Mouse (Mus musculus): Measurements from ENCODE around the gene Dhx33. TPM values are rescaled to one million over a fixed set of nuclear protein-coding genes. Genes with fewer than 3 reads are reported as not detected.

Gene Dhx33
- total RNA-seq (2021), result 1 to 10 TPM; 6.2 to 7.0 TPM
- long read RNA-seq, experiment 1, full-length matches to known transcripts, result 2 of 4 reads
- long read RNA-seq, experiment 1, partial matches to known transcripts, result 1 of 4 reads
- long read RNA-seq, experiment 1, other reads (novel, unspliced or antisense), result 1 of 4 reads
- long read RNA-seq, experiment 2, partial matches to known transcripts, result 1 of 1 reads
- long read RNA-seq, experiment 2, other reads (novel, unspliced or antisense), result 0 of 1 reads

DNA sequence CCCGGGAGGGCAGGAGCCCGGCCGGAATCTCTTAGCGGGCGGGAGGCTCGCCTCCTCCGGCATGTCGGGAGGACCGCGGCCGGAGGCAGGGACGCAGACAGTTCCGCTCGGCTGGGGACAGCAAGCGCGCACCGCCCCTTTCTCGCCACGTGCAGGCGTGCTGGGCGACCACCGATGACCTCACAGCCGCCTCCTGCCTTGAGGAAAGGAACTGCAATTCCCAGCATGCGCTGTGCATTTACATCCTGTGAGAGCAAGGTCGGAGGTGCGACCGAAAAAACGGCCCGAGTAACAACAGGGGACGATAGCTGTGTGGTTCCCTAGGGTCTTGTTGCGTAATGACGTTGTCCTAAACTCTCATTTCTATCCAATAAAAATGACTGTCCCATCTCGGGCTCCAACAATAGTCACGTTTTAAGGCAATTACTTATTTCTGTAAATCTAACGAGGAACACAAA, at the start of gene Dhx33:
Gene Dhx33, minus strand, starts transcription at position 122 of the 458 bp plus-strand sequence.
- peak; percentile 97 for DNase-seq

DNA sequence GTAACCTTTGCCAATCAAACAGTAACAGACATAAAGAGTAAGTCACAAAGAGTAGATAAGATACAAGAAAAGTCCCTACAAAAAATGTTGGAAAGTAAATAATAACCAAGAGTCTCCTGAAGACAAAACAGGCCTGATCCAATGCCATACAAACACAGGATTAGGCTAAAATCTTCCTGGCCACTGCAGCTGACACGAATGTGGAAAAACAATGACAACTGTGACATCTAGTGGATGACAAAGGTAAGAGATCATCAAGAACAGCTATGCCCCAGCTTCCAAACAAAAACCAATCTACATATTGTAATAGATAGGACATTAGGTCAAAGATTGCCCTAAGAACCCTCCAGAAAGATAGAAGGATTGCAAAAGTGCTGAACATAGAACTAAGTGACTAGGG, 48.3 kb upstream of the Dhx33 start:
- DNase-seq, result no peak

DNA sequence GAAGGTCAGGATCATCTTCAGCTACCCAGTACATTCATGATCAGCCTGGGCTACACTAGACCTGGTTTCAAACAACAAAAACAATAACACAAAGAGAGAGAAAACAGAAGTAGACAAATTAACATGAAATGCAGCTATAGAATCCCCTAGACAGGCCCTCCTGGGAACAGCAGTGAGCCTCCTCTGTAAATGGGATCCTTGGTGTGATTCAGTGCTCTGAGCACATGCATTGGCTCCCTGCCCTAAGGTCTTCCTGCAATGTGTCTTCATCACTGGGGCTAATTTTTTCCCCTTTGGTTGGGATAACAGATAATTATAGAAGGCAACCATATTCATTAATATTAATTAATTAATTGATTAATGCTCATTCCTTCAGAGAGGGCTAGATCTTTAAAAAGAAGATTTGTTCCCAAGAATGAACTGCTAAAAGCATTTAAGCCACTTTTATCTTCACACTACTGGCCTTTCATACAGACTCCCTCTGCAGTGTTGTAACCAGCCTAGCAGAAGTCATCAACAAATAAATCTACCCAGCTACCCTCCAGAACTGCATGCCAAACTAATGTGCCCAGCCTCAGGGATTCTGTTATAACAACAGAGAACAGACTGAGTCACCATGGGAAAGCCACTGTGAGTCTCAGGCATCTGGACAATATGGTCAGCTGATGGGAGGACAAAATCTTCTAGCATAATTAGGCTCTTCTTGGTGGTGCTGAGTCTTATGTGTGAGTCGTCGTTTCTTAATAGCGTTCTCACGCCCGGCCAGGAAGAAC, 35.5 kb upstream of the Dhx33 start:
- DNase-seq, result no peak

DNA sequence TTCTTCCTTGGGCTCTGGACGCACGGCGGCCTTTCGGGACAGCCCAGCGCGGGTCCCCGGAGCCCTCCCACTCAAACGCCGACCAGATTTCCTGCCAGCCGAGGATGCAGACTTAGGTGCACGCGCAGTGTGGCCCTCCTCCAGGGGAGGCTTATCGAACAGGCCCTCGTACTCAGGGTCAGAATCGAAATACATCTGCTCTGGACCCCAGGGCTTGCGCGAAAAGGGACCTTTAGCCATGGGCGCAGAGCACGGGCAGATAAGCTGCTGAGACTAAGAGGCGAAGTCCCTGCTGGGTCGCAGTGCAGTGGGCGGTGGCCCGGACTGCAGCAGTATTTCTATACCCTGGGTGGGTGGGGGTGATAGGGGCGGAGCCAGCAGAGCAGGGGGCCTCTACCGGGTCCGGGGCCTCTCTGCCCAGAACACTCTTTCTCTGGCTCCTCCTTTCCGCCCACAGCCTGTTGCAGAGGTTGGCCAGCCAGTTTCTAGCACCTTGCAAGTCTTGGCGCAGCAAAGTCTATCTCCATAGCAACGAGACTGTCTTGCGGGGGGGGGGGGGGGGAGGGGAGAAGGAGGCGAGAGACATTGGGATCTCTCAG, 29.0 kb upstream of the Dhx33 start, which contains the start of gene 6330403K07Rik:
Gene 6330403K07Rik, minus strand, starts transcription at position 351 of the 599 bp plus-strand sequence.
- peak; percentile 10 for DNase-seq

DNA sequence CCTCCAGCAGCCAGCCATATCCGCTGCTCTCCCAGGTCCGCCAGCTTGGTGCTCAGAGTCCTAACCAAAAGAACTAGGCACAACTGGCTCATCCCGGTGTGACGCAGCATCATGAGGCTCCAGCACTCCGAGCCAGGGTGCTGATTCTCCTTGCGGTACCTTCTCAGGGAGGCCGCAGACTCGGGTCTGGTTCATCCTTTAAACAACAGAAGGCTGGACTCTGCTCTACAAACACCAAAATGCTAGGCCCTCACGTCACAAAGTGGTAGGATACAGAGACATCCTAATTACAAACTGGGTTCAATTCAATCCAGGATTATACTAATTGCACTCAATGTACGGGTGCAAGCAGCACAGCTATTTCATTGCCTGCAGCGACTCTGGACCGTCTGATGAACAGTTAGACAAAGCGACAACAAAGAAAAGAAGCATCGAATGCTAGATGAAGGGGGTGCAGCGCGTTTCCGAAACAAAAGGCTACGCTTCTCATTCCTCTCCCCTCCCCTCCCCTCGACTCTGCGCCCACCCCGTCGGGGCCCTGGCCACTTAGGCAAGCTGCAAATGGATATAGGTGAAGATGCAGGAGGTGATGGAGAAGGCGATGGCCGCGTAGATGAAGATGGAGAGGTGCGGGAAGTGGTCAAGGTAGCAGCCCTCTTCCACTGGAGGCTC, 28.4 kb upstream of the Dhx33 start:
- no peak for DNase-seq

DNA sequence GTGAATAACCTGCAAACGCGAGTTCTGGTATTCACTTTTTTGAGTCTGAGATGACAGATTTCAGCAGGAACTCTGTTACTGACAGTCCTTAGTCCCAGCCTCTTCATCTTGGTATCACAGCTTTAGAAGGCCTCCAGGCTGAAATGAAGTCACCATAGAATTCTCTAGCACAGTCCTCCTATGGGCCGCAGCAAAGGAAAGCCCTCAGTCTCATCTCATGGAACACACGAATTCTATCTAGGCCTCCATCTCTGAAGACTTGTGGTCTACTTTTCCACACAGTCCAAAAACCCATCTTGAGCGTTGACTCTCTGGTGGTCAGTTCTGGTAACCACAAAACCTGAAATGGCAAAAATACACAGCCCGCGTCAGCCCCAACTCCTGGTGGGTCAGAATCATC, 27.8 kb upstream of the Dhx33 start:
- no peak for DNase-seq

DNA sequence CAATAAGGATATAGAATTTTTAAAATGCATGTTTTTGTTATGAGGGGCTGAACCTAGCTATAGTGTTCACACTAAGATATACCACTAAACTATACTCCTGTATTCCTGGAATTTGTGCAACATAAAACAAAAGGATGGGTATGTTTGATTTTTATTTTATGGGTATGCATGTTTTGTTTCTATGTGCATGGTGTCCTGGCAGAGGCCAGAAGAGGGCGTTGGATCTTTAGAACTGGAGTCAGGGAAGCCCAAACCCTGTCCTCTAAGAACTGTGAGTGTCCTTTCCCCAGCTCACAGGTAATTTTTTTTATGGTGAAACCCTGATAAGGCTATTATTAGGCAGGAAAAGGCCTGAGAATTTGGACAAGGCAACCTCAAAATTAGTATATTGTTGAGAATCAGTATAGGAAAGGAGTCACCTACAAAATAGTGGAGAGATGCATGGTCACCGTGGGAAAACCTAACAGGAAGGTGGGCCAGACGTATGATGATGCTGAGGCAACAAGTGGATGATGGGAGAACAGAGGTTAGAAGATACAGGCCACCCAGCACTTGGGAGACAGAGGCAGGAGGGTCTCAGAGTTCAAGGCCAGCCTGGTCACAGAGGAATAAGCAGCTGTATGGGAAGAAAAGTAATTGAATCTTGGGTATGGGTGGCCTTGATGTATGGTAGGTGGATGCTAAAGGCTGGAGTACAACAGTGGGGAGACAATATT, 25.3 kb upstream of the Dhx33 start:
- no peak for DNase-seq

DNA sequence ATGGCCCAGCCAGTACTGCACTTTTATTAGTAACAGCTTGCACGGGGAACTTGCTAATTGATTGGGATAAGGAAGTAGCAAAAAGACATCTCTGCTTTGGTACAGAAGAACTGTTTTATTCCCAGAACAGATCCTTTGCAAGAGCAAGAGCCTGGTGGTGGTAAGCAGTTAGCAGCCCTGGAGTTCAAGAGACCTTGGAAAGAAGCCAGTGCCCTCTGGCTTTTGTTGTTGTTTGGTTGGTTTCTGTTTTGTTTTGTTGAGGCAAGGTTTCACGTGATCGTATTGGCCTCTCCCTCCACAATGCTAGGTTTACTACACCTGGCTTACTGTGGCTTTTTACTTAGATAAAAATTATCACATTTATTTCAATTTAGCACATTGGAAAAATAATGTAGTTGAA, 24.0 kb upstream of the Dhx33 start:
- DNase-seq, result no peak

DNA sequence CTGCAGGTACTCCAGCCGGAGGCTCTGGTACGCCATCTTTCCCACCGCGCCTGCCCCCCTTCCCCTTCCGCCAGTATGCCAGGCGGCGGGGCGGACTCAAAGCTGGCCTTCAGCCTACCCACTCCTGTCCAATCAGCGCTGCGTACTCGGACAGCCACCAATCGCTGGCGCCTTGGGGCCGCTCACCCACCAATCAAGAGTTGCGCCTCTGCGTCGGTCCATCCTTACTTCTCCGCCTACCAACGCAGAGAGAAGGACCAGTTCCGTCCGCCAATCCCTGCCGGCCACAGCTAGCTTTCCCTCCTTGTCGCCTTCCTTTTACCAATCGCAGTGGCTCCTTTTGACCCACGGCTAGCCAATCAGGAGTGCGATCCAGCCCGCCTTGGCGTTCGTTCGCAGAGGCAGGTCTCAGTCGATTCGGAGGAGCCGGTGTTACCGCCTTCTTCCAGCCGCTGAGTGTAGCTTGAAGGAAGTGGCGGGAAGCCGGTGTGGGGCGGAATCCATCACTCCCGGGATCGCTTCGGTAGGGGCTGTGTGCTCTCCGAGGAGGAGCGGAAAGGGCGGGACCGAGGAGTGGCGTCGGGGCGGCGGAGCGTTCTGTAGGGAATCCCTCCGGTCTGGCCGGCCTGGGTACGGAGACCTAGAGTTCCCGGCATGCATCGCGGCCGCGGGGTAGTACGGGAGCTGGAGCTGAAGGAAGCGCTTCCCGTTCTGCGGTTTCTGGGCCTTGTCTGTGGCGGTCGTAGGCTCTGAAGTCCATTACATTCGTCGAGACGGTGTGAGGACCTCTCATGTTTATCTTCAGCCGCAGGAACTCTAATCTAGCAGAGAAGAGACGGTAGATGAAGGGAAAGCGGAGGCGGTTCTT, 15.2 kb upstream of the Dhx33 start, which contains the start of the genes Mis12 and Derl2:
Gene Mis12, plus strand, starts transcription at position 411 of the 868 bp plus-strand sequence.
Gene Derl2, minus strand, starts transcription at position 641 of the 868 bp plus-strand sequence.
- DNase-seq, result peak; percentile 100

DNA sequence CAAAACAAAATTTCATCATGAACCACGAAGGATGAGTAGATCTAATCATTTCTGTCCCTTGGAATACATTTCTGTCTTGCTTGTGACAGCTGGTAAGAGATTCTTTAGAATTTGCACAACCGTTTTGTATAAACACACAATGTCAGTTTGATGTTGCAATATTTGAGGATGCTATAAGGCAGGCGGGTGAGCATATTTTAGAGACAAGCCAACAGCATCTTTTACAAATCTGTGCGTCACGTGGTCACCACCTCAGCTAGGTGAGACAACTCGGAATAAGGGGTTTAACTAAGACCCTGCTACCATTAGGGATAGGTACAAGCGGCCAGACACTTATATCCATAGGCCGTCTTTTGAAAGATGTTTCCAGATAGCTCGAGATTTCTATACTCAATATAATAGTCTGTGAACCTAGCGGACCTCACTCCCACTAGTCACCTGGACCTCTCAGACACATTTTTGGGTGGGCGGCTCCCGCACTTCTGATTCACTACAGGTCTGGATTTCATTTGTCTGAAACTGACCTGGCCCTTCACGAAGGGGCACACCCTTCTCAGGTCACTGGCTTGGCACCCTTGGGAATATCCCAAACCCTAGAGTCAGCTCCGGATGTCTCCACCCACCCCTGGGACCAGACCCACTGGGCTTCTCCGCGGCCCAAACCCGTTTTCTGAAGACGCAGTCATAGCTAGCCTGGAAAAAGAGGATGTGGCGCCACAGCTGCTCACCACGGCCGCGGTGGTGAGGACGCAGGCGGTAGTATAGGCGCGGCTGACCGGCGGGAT, 14.4 kb upstream of the Dhx33 start:
- DNase-seq, result no peak

DNA sequence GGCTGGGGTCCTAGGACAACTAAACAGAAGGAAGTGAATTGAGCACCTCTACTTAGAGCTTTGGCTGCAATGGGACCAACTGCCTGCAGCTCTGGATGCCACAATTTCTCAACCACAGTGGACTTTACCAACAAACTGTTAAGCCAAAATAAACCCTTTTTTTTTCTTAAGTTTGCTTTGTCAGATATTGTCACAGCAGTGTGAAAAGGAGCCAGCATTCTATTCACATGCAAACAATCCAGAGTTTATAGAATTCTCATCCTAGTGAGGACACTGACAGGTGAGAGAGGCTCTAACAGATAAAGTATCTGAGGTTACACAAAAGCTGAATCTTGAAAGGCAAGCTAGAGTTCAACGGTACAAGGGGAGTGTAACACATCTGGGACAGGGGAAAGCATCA, 12.8 kb upstream of the Dhx33 start:
- DNase-seq, result no peak

DNA sequence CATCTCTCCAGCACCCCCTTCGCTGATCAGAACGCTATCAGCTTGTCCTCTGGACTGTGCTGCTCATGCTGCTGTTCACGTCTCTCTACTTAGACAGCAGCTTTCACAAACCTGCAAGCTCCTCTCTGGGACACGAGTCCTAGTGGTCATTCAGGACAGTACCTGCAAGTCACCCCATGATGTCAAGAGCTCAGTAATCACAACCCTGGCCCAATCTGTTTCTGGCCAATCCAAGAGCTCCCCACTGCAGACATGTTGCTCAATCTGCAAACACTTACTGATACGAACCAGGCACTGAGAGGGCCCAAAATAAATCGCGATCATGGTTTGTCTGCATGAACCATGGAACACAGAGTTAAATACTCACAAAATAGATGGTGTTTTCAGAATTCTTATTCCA, 8.5 kb upstream of the Dhx33 start:
- DNase-seq, result no peak

DNA sequence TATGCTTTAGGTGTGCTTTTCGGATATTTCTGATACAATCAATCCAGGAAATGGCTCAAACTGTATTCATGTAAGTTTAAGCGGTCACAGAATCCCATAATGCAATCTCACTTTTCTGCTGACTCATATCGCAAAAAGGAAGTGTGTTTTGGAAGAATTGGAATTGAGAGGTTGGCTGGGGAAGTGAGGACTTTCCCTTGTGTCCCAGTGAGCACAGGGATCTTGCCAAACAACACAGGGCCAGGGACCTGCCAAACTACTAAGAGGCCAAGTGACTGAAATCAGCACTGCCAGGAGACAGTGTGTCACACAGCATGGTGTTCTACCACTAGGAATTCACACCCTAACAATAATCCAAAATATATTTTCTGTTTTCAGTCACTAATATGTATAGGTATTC, 4.1 kb upstream of the Dhx33 start:
- DNase-seq, result no peak

DNA sequence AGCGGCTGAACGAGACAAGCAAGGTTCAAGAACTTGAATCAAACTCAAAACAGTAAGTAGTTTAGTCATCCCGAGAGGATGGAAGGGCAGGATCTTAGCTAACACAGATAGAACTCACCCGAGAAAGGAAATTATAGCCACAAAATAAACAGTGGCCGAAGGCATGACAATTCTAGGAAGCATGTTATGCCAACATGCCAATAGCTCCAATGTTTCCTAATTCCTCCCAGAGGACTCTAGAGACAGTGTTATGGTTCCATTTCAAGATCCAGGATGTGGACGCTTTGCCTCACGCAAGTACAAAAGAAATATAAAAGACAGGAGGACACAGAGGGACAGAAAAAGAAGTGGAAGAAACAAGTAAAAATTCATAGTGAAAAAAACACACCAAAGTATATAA, 3.6 kb upstream of the Dhx33 start:
- DNase-seq, result no peak

DNA sequence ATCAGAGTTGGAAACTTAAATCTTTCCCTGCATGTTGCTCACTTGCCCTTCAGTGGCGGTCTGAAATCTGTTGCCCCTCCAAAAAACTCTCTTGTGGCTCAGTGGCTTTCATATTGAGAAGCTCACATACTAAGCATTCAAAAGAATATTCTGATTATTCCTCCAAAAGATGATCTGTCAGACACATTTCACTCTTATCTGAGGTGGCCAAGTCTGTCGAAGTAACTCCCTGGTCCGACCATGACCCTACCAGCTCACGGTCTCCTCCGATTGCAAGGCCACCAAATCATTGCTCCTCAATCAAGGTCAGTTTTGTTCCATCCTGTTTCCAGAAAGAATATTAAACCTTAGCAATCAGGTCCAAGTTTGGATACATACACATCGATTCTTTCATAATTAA, 2.8 kb upstream of the Dhx33 start:
- no peak for DNase-seq

DNA sequence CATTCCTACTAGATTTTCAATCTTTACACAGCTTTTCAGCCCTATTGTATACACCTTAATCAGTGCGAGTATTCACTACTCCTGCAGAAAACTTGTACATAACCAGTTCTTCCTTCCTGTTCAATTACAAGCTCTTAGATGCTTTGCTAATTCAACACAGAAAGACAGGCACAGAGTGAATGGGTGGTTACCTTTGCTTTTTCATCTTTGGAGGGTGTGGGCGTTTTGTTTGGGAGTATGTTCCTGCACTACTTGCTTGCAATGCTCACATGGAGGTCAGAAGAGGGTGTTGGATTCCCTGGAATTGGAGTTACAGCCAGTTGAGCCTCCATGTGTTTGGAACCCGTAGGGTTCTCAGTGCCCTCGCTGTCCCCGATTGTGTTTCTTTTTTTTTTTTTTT, 809 bp upstream of the Dhx33 start:
- no peak for DNase-seq

DNA sequence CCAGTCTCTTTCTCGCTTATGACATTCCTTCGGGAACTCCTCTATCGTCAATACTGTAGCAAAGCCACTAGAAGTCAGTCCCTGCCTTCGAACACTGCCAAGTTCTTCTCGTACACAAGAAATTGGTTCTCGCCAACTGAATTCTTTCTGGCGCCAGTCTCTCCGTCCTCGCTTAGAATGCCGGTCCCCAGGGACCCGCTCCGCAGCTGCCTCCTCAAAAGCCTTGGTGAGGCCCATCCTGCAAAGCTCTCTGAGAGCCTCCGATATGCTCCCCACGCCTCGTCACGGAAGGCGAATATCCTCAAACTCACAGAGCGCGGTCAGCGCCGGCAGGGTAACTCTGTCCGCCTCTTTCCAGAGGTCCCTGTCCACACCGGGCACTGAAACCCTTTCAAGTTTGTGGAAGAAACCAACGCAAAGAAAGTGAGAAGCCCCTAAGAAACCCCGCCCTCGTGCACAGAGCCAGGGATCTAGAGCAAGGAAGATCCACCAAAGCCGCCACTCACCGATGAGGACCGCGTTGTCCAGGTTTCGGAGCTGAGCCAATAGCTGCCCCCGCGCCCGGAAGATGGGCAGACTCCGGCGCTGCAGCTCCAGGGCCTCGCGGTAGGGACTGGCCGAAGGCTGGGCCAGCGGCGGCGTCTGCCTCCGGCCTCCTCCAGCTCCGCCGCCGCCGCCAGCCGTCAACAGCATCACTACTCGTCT, 474 bp downstream of the Dhx33 start:
- DNase-seq, result peak; percentile 13

DNA sequence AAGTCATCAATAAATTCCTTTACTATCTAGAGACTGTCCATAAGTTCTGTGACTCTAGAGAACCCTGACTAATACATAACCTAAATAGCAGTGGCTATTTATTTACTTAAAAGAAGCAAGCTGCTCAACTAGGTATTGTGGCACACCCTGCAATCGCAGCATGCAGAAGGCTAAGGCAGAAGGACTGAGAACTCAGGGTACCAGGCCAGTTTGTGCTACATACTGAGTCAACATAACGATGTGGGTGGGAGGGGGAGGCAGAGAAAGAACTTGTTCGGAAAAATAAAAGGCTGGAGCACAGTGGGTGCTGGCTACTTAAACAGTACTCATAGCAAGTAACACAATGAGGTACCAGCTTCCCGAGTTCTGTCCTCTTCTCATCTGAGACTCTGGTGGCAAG, 3.1 kb downstream of the Dhx33 start:
- DNase-seq, result no peak

DNA sequence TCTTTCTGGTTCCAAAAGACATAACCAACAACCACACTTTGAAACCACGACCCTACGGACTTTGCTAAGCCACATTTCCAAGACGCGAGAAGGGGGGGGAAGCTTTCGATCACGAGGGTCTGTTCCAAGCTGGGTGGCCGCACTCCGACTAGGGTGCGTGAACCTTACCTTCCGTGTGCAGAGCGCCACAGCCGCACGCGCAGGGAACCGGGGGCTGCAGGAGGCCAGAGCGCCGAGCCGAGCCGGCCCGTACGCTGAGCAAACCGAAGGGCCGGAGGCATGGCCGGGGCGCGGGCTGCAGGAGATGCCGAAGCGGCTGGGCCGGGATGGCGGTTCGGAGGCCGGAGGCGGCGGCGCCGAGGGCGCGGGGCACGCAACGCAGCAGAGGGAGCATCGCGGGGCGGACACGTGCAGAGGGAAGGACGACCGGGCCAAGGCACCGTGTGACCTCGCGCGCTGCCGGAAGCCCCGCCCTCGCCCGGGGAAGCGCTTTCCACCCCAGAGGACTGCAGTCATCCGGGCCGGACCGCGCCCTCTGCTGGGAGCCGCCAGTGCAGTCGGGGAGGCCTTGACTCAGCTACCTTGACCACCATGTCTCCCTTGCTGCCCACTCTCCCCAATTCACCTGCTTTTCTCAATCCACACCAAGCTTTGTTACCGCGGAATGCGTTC, 21.5 kb downstream of the Dhx33 start, which contains the start of gene C1qbp:
Gene C1qbp, minus strand, starts transcription at position 470 of the 672 bp plus-strand sequence.
- peak; percentile 91 for DNase-seq
